ENCODE assay signal across 9 mouse cellular contexts in the genomic region with DNA sequence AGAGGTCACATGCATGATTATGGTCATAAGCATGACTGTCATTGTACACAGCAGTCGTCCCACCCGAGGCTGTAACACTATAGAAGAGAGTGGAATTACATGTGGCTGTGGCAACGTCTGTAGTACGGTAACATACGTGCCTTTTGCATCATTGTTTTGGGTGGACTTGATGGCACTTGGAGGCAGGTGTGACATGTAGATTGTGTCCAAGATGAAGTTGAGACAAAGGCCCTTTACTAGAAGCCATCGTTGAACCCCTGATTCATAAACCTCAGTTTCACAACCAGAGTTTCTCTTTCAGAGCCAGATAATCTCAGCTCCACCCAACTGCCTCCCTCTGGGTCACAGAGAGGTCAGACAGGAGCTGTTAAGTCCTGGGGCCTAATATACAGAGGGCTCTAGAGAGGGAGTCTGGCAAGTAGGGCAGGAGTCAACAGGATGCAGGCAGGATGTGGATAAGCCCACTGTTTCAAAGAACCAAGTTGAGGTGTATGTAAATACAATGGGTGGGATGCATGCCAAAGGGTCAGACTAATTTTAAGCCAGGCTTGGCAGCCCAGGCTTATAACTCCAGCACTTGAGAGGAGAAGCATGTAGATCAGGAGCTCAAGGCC. TPM values are rescaled to one million over a fixed set of nuclear protein-coding genes. Genes with fewer than 3 reads are reported as not detected.
A peak's percentile ranks its signal among the peaks of the same experiment; 100 is the strongest.
DNase-seq lines count a peak whose midpoint lies in the region; ATAC-seq and TF ChIP-seq lines count a peak whose summit lies in the region.
"Had no signal": no experiment of that assay in that cellular context is flagged by ENCODE, and none has a peak within 500 bp of the region (broad histone marks: within the 10 kb centered on the region; RNA-seq: fewer than 3 reads in every experiment).

No protein-coding gene starts in this region.

- TF ChIP-seq EP300 in heart, adult 2 months (IDR thresholded peaks at IDR 0.05; ENCODE audit: insufficient read depth, low read depth, low read length), result peak; percentile 100

- peak overlapping the region; percentile 3; the same call in 1 of the 2 replicates for H3K4me3 ChIP-seq in heart, adult 2 months
- H3K4me3 ChIP-seq in kidney, embryonic 15.5 days (replicated peaks), result no peak overlapping the region
- no peak overlapping the region for H3K4me3 ChIP-seq in hindbrain, postnatal 0 days (ENCODE audit: low read length)
- H3K4me3 ChIP-seq in hindbrain, embryonic 11.5 days (ENCODE audit: low read depth, low read length), result no peak overlapping the region
- H3K4me3 ChIP-seq: embryonic facial prominence, embryonic 15.5 days had no signal

- peaks cover 10% of the 10 kb centered on the region for H3K79me2 ChIP-seq in heart, adult 2 months (replicated peaks; ENCODE audit: control insufficient read depth, insufficient read depth, low read length)

- peaks cover 53% of the 10 kb centered on the region for H3K36me3 ChIP-seq in heart, adult 2 months (ENCODE audit: control insufficient read depth, insufficient read depth, low read length)
- peaks cover 44% of the 10 kb centered on the region for H3K36me3 ChIP-seq in kidney, embryonic 15.5 days
- H3K36me3 ChIP-seq in hindbrain, postnatal 0 days (ENCODE audit: insufficient read depth, low read length), result no peaks in the 10 kb centered on the region
- H3K36me3 ChIP-seq in hindbrain, embryonic 11.5 days (ENCODE audit: control insufficient read depth, insufficient read depth, low read length), result no peaks in the 10 kb centered on the region

- peak overlapping the region; percentile 70 for H3K9ac ChIP-seq in heart, adult 2 months (ENCODE audit: low read depth, low read length)
- no peak overlapping the region for H3K9ac ChIP-seq in kidney, embryonic 15.5 days
- H3K9ac ChIP-seq in hindbrain, postnatal 0 days (replicated peaks; ENCODE audit: low read length), result no peak overlapping the region
- no peak overlapping the region for H3K9ac ChIP-seq in hindbrain, embryonic 11.5 days (ENCODE audit: low read depth, low read length)
- H3K9ac ChIP-seq: embryonic facial prominence, embryonic 15.5 days had no signal

- DNase-seq in adrenal gland, adult 2 months, result peak; percentile 74
- no peak for DNase-seq in adrenal gland, adult 18-20 months (ENCODE audit: low spot score in 2 of 2)
- peak; percentile 71 to 84 for DNase-seq in heart, adult 2 months
- DNase-seq in hindbrain, postnatal 0 days (ENCODE audit: low spot score), result no peak
- DNase-seq in hindbrain, embryonic 11.5 days (ENCODE audit: low spot score), result no peak

- H3K4me2 ChIP-seq in kidney, embryonic 15.5 days, result peak overlapping the region; percentile 2; the same call in 1 of the 2 replicates
- H3K4me2 ChIP-seq in hindbrain, postnatal 0 days (ENCODE audit: low read depth, low read length), result no peak overlapping the region
- no peak overlapping the region for H3K4me2 ChIP-seq in hindbrain, embryonic 11.5 days (replicated peaks; ENCODE audit: low read depth, low read length)
- H3K4me2 ChIP-seq: embryonic facial prominence, embryonic 15.5 days had no signal

- peak overlapping the region; percentile 84 for H3K27ac ChIP-seq in heart, adult 2 months
- peak overlapping the region; percentile 79 for H3K27ac ChIP-seq in kidney, embryonic 15.5 days
- no peak overlapping the region for H3K27ac ChIP-seq in hindbrain, postnatal 0 days
- no peak overlapping the region for H3K27ac ChIP-seq in hindbrain, embryonic 11.5 days (ENCODE audit: low read depth, low read length)
- H3K27ac ChIP-seq: embryonic facial prominence, embryonic 15.5 days had no signal

- 30% methylated on average over 6 of the region's 6 CpGs for WGBS in heart, adult 2 months
- 61% methylated on average over 6 of the region's 6 CpGs for WGBS in kidney, embryonic 15.5 days
- WGBS in hindbrain, postnatal 0 days, result 77% methylated on average over 6 of the region's 6 CpGs
- 85% methylated on average over 6 of the region's 6 CpGs for WGBS in hindbrain, embryonic 11.5 days

- no peak for ATAC-seq in kidney, embryonic 15.5 days (replicated peaks; ENCODE audit: low FRiP score)
- peak; percentile 15 for ATAC-seq in megakaryocyte progenitor cell, adult 5-6 weeks (replicated peaks; ENCODE audit: poor library complexity)
- no peak for ATAC-seq in hindbrain, postnatal 0 days
- no peak for ATAC-seq in erythroid progenitor cell, adult 5-6 weeks (replicated peaks; ENCODE audit: low FRiP score, poor library complexity, severe bottlenecking)
- no peak for ATAC-seq in hindbrain, embryonic 11.5 days (ENCODE audit: low FRiP score)

- H3K27me3 ChIP-seq in heart, adult 2 months (ENCODE audit: control insufficient read depth, insufficient read depth, low read length), result no peaks in the 10 kb centered on the region
- no peaks in the 10 kb centered on the region for H3K27me3 ChIP-seq in kidney, embryonic 15.5 days
- no peaks in the 10 kb centered on the region for H3K27me3 ChIP-seq in hindbrain, postnatal 0 days (ENCODE audit: insufficient read depth, low read length)
- H3K27me3 ChIP-seq in hindbrain, embryonic 11.5 days (ENCODE audit: control insufficient read depth, insufficient read depth, low read length), result peaks cover 19% of the 10 kb centered on the region
- H3K27me3 ChIP-seq: embryonic facial prominence, embryonic 15.5 days had no signal

- no peaks in the 10 kb centered on the region for H3K9me3 ChIP-seq in kidney, embryonic 15.5 days (replicated peaks)
- no peaks in the 10 kb centered on the region for H3K9me3 ChIP-seq in hindbrain, postnatal 0 days (ENCODE audit: low read length)
- no peaks in the 10 kb centered on the region for H3K9me3 ChIP-seq in hindbrain, embryonic 11.5 days (ENCODE audit: control insufficient read depth, low read length)
- H3K9me3 ChIP-seq: embryonic facial prominence, embryonic 15.5 days had no signal

- intact Hi-C loops in heart, adult 2 months (cut with DNase I), result loop anchor here (10.0 kb wide), 2 partner anchors 117 to 387 kb away; no protein-coding TSS in a partner anchor

- peaks cover 46% of the 10 kb centered on the region for H3K4me1 ChIP-seq in heart, adult 2 months (ENCODE audit: control insufficient read depth, insufficient read depth, low read length)
- peaks cover 79% of the 10 kb centered on the region for H3K4me1 ChIP-seq in kidney, embryonic 15.5 days
- H3K4me1 ChIP-seq in hindbrain, postnatal 0 days (ENCODE audit: insufficient read depth, low read length), result 0 out of 2 replicates have a peak, but pooled peaks cover 9% of the 10 kb centered on the region
- peaks cover 6% of the 10 kb centered on the region for H3K4me1 ChIP-seq in hindbrain, embryonic 11.5 days (replicated peaks; ENCODE audit: control insufficient read depth, insufficient read depth, low read length)

- TF ChIP-seq CTCF in heart, adult 2 months (IDR thresholded peaks at IDR 0.05), result no peak
- TF ChIP-seq CTCF in hindbrain, postnatal 0 days (IDR thresholded peaks at IDR 0.05; ENCODE audit: low read depth), result no peak

- TF ChIP-seq POLR2A in heart, adult 2 months (IDR thresholded peaks at IDR 0.05; ENCODE audit: insufficient read depth, low read depth, low read length), result peak; percentile 68; the same call in 1 of the 2 replicates

RNA-seq across cellular contexts. Expression of a gene that starts 5.5 kb away (rescaled TPM):
- total RNA-seq in adrenal gland, adult 2 months (2021), result 100 to 1,000 TPM in 1 of 2 experiments, 10 to 100 TPM in 1; 94.8 to 157 TPM
- 96.3 and 135 TPM in 2 replicates for polyA plus RNA-seq in adrenal gland, adult 2 months (2012; rRNA removed)
- 100 to 1,000 TPM; 101 to 111 TPM for total RNA-seq in adrenal gland, adult 18-20 months (2021)
- total RNA-seq in heart, adult 2 months (2021), result 100 to 1,000 TPM; 139 to 143 TPM
- 113 and 144 TPM in 2 replicates for polyA plus RNA-seq in heart, adult 2 months (2012; rRNA removed)
- polyA plus RNA-seq in kidney, embryonic 15.5 days (2015; fragmentation: Nextera tagmentation; extraction: Ambion mirVana), result 207 TPM in 2 replicates
- 18.2 and 30.9 TPM in 2 replicates for total RNA-seq in megakaryocyte progenitor cell, adult 5-6 weeks (2015)
- total RNA-seq in megakaryocyte progenitor cell, adult 5-6 weeks (2017), result 26.4 and 27.2 TPM in 2 replicates
- total RNA-seq in hindbrain, postnatal 0 days (2014; rRNA removed), result 35.5 and 40.1 TPM in 2 replicates
- polyA plus RNA-seq in hindbrain, postnatal 0 days (2015; fragmentation: Nextera tagmentation; extraction: Ambion mirVana), result 51.8 and 59.8 TPM in 2 replicates
- 11.7 and 23.8 TPM in 2 replicates for total RNA-seq in erythroid progenitor cell, adult 5-6 weeks (2015; ENCODE audit: low replicate concordance)
- 9.5 and 14.1 TPM in 2 replicates for total RNA-seq in erythroid progenitor cell, adult 5-6 weeks (2017; ENCODE audit: low replicate concordance)
- polyA plus RNA-seq in hindbrain, embryonic 11.5 days (2014; fragmentation: Nextera tagmentation; extraction: Ambion mirVana), result 21.5 and 36.4 TPM in 2 replicates

Comparison
In these comparisons a context has a peak if more than half of its experiments do, and no peak if none do; other contexts are left out.
1. DNase-seq: peak in adrenal gland, adult 2 months (single experiment) and heart, adult 2 months (2 of 2); none in adrenal gland, adult 18-20 months (0 of 2), hindbrain, postnatal 0 days (single experiment) and hindbrain, embryonic 11.5 days (single experiment).
2. H3K27ac ChIP-seq: peak in heart, adult 2 months (single experiment) and kidney, embryonic 15.5 days (single experiment); none in hindbrain, postnatal 0 days (single experiment) and hindbrain, embryonic 11.5 days (single experiment).